Mouse (Mus musculus): Measurements from ENCODE around the gene Iffo2. TPM values are rescaled to one million over a fixed set of nuclear protein-coding genes. Genes with fewer than 3 reads are reported as not detected.

Iffo2 gene
- polyA plus RNA-seq, 2 experiments: 0.56 to 1.4 TPM

DNA sequence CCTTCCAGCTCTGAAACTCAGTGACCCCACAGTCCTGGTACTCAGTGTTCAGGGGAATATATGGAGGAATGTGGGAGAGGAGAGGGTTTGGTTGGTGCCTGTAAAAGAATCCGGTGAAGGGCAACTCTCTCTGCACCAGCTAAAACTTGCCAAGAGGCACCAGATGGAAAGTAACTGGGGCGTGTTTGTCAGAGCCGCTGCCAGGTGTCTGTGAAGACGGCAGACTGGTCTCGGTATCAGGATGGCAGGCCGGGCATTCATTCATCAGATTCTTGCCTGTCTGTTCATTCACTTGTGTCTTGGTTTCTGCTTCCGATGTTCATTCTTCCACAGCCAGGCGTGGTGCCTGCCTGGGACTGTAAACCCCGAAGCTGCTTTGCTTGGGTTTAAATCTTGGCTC is 6.4 kb downstream of the Iffo2 start:
- WGBS (ENCODE audit: insufficient replicate concordance): 79% methylated on average over 9 of the region's 9 CpGs
- ATAC-seq (ENCODE audit: insufficient read depth): no peak
- no peak for TF ChIP-seq EP300 (IDR thresholded peaks at IDR 0.05; ENCODE audit: low read depth)
- no peak for TF ChIP-seq CTCF (IDR thresholded peaks at IDR 0.05; ENCODE audit: low read depth)

GRCm38 (mm10) chr4:139540784-139541183 is 10.4 kb downstream of the Iffo2 start:
- Histone ChIP-seq H3K9ac (replicated peaks) (no peak overlapping the region), H3K36me3 (replicated peaks; ENCODE audit: control insufficient read depth, insufficient read depth, low read depth) (no peaks in the 10 kb centered on the region), H3K4me1 (replicated peaks; ENCODE audit: control insufficient read depth in 2 of 2, insufficient read depth in 2 of 2, low read length in 1 of 2) (peaks cover 0 to 6% of the 10 kb centered on the region in 2 experiments; a peak in 2 of 4 replicates), H3K27ac (no peak overlapping the region), H3K27me3 (ENCODE audit: control insufficient read depth, insufficient read depth, low read length) (no peaks in the 10 kb centered on the region), H3K9me3 (ENCODE audit: control insufficient read depth, low read length) (no peaks in the 10 kb centered on the region), H3K4me2 (ENCODE audit: low read depth) (no peak overlapping the region), H3K4me3 (ENCODE audit: insufficient read depth in 1 of 2, low read depth in 2 of 2, low read length in 2 of 2) (no peak overlapping the region)
- 61% methylated on average over 7 of the region's 7 CpGs for WGBS (ENCODE audit: insufficient replicate concordance)
- TF ChIP-seq EP300 (IDR thresholded peaks at IDR 0.05; ENCODE audit: low read depth): no peak
- TF ChIP-seq CTCF (IDR thresholded peaks at IDR 0.05; ENCODE audit: low read depth): no peak
- DNase-seq (ENCODE audit: low read depth in 3 of 3, low spot score in 3 of 3): no peak
- ATAC-seq (ENCODE audit: insufficient read depth): no peak

More for the DNA sequence above, 6.4 kb downstream of the Iffo2 start:
- Histone ChIP-seq H3K4me1 (replicated peaks; ENCODE audit: control insufficient read depth in 2 of 2, insufficient read depth in 2 of 2, low read length in 1 of 2) (peaks cover 0 to 9% of the 10 kb centered on the region in 2 experiments; a peak in 2 of 4 replicates), H3K9me3 (ENCODE audit: control insufficient read depth, low read length) (no peaks in the 10 kb centered on the region), H3K27me3 (ENCODE audit: control insufficient read depth, insufficient read depth, low read length) (no peaks in the 10 kb centered on the region), H3K4me2 (ENCODE audit: low read depth) (no peak overlapping the region), H3K36me3 (replicated peaks; ENCODE audit: control insufficient read depth, insufficient read depth, low read depth) (no peaks in the 10 kb centered on the region), H3K9ac (replicated peaks) (no peak overlapping the region), H3K27ac (no peak overlapping the region), H3K4me3 (ENCODE audit: insufficient read depth in 1 of 2, low read depth in 2 of 2, low read length in 2 of 2) (no peak overlapping the region)
- DNase-seq (ENCODE audit: low read depth in 3 of 3, low spot score in 3 of 3): no peak

DNA sequence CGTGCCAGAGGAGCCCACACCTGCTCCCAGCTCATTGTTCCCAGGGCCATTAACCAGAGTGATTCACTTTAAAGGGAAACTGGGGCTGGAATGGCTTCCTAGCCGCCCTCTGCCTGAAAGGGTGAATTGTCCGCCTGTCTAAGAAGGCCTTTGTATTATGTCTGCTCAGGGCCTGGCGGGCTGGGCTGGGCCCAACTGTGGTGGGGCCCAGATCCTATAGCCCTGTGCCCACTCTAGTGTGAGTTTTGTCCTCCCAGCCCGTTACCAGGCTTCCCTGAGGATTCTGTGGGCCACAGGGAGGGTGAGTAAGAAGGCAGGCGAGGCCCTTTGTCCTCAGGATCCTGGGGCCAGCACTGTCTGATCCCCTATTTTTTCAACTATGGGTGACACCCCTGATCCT is 15.4 kb downstream of the Iffo2 start:
- Histone ChIP-seq H3K9me3 (ENCODE audit: control insufficient read depth, low read length) (no peaks in the 10 kb centered on the region), H3K36me3 (replicated peaks; ENCODE audit: control insufficient read depth, insufficient read depth, low read depth) (no peaks in the 10 kb centered on the region), H3K4me3 (ENCODE audit: insufficient read depth in 1 of 2, low read depth in 2 of 2, low read length in 2 of 2) (no peak overlapping the region), H3K4me1 (replicated peaks; ENCODE audit: control insufficient read depth in 2 of 2, insufficient read depth in 2 of 2, low read length in 1 of 2) (no peaks in the 10 kb centered on the region), H3K4me2 (ENCODE audit: low read depth) (no peak overlapping the region), H3K27ac (no peak overlapping the region), H3K27me3 (ENCODE audit: control insufficient read depth, insufficient read depth, low read length) (no peaks in the 10 kb centered on the region), H3K9ac (replicated peaks) (no peak overlapping the region)
- TF ChIP-seq CTCF (IDR thresholded peaks at IDR 0.05; ENCODE audit: low read depth) (no peak), EP300 (IDR thresholded peaks at IDR 0.05; ENCODE audit: low read depth) (no peak)
- no peak for ATAC-seq (ENCODE audit: insufficient read depth)
- DNase-seq (ENCODE audit: low read depth in 3 of 3, low spot score in 3 of 3): no peak
- 66% methylated on average over 6 of the region's 6 CpGs for WGBS (ENCODE audit: insufficient replicate concordance)

- TF ChIP-seq CTCF (IDR thresholded peaks at IDR 0.05; ENCODE audit: low read depth) (no peak), EP300 (IDR thresholded peaks at IDR 0.05; ENCODE audit: low read depth) (no peak)
- DNase-seq (ENCODE audit: low read depth in 3 of 3, low spot score in 3 of 3): no peak
- 53% methylated on average over 7 of the region's 7 CpGs for WGBS (ENCODE audit: insufficient replicate concordance)
- H3K9ac ChIP-seq (replicated peaks): no peak overlapping the region
- H3K4me3 ChIP-seq (ENCODE audit: insufficient read depth in 1 of 2, low read depth in 2 of 2, low read length in 2 of 2): no peak overlapping the region
- H3K36me3 ChIP-seq (replicated peaks; ENCODE audit: control insufficient read depth, insufficient read depth, low read depth): no peaks in the 10 kb centered on the region
- no peak overlapping the region for H3K4me2 ChIP-seq (ENCODE audit: low read depth)
- no peaks in the 10 kb centered on the region for H3K4me1 ChIP-seq (replicated peaks; ENCODE audit: control insufficient read depth in 2 of 2, insufficient read depth in 2 of 2, low read length in 1 of 2)
- ATAC-seq (ENCODE audit: insufficient read depth): no peak
- no peak overlapping the region for H3K27ac ChIP-seq
- no peaks in the 10 kb centered on the region for H3K27me3 ChIP-seq (ENCODE audit: control insufficient read depth, insufficient read depth, low read length)
- H3K9me3 ChIP-seq (ENCODE audit: control insufficient read depth, low read length): no peaks in the 10 kb centered on the region
These were observed 19.1 kb downstream of the Iffo2 start for GRCm38 (mm10) chr4:139549448-139549847.

DNA sequence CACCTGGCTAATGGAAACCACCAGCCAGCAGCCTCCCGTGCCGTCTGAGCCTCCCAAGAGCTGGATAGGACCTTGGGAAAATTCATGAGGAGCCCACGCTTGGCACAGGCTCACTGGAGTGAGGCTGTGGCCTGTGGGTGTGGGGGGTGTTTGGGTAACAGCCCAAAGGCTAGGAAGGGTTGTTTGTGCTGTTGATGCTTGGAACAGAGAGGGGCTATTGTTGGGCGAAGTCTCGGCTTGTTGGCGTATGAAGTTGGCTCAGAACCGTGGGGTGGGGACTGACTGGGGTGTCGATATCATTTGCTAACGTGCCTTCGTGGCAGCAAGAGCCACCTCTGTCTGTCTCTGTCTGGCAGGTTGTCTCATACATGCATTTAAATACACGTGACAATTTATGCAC is 24.9 kb downstream of the Iffo2 start:
- no peak for TF ChIP-seq EP300 (IDR thresholded peaks at IDR 0.05; ENCODE audit: low read depth)
- no peak for TF ChIP-seq CTCF (IDR thresholded peaks at IDR 0.05; ENCODE audit: low read depth)
- no peak for DNase-seq (ENCODE audit: low read depth in 3 of 3, low spot score in 3 of 3)
- ATAC-seq (ENCODE audit: insufficient read depth): no peak
- Histone ChIP-seq H3K27me3 (ENCODE audit: control insufficient read depth, insufficient read depth, low read length) (no peaks in the 10 kb centered on the region), H3K9ac (replicated peaks) (no peak overlapping the region), H3K4me3 (ENCODE audit: insufficient read depth in 1 of 2, low read depth in 2 of 2, low read length in 2 of 2) (no peak overlapping the region), H3K27ac (no peak overlapping the region), H3K4me1 (replicated peaks; ENCODE audit: control insufficient read depth in 2 of 2, insufficient read depth in 2 of 2, low read length in 1 of 2) (no peaks in the 10 kb centered on the region), H3K4me2 (ENCODE audit: low read depth) (no peak overlapping the region), H3K9me3 (ENCODE audit: control insufficient read depth, low read length) (no peaks in the 10 kb centered on the region), H3K36me3 (replicated peaks; ENCODE audit: control insufficient read depth, insufficient read depth, low read depth) (no peaks in the 10 kb centered on the region)
- 73% methylated on average over 11 of the region's 11 CpGs for WGBS (ENCODE audit: insufficient replicate concordance)

Data from liver, embryonic 14.5 days (tissue).